Mouse (Mus musculus) embryonic fibroblast, embryonic 13.5 days (primary cell): ENCODE data around the gene Sgsm3.

Source experiments
- CTCF ChIP-seq: IDR thresholded peaks from 2 replicates; pipeline ENCODE4 v1.5.1; 2011; ENCODE audit warnings: mild to moderate bottlenecking, control low read depth, low read length, moderate library complexity, borderline replicate concordance; ENCODE audit not compliant: insufficient read depth
- POLR2A ChIP-seq: IDR thresholded peaks from 2 replicates; pipeline ENCODE4 v1.6.1; 2011; ENCODE audit warnings: low read depth, mild to moderate bottlenecking, control low read depth, low read length, moderate library complexity

DNA sequence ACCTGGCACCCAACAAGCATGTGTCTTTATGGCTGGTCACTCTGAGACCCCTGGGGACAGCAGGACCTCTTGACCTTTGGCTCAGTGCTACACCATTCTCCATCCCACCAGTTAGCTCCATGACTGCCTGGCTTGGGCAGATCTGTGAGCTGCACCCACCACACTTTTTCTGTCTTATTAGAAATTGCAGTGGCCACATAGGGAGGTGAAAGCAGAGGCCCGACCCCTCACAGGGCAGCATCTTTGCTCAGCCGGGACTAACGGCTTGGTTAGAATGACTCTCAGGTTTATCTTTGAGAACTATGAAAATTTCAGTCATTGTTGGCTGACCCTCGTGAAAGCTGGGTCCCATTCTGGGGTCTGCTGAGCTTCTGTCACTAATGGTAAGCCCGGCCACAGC lies 49.3 kb downstream of the Sgsm3 start:
- TF ChIP-seq CTCF (no peak), POLR2A (no peak)
